Mouse (Mus musculus): ENCODE results near the gene Klhl10.

The Klhl10 gene

GRCm38 (mm10) chr11:100408835-100409462 lies 32.8 kb upstream of the Klhl10 start:
- no peak for DNase-seq (ENCODE audit: low read depth)

DNA sequence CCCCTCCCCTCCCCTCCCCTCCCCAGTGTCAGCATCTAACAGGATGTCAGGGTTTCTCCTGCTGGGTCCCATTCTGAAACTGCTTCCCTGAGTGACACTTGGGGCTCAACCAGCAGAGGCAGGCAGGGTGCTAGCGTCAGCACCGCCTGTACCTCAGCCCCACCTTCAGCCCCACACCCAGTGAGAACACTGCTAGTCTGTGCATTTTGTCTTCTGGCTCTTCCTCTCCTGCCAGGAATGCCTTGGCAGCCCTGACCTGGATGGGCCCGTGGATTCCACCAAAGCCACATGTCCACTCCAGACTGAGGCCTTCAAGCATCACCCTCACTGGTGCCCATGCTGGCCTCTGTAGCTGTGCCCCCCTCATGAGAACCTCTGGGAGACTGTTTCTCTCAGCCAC lies 32.0 kb upstream of the Klhl10 start:
- DNase-seq (ENCODE audit: low read depth), result no peak

- DNase-seq (ENCODE audit: low read depth), result no peak
Observed at GRCm38 (mm10) chr11:100411736-100412135, 30.0 kb upstream of the Klhl10 start.

DNA sequence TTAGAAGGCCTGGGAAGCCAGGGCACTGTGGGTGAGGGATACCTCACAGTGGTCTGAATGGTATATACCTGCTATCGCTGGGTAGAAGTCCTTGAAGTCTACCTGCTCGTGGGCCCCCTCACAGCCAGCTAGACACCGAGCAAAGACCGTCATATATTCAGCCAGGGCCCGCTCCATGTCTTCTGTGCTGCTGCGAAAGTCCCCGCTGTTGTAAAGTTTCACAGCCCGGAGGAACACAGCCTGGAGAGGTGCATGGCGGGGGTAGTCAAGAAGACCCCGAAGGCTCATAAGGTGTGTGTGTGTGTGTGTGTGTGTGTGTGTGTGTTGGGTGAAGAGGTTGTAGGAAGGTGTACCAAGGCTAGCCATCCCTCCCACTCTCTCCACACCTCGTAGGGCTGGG lies 28.2 kb upstream of the Klhl10 start:
- no peak for DNase-seq (ENCODE audit: low read depth)

DNA sequence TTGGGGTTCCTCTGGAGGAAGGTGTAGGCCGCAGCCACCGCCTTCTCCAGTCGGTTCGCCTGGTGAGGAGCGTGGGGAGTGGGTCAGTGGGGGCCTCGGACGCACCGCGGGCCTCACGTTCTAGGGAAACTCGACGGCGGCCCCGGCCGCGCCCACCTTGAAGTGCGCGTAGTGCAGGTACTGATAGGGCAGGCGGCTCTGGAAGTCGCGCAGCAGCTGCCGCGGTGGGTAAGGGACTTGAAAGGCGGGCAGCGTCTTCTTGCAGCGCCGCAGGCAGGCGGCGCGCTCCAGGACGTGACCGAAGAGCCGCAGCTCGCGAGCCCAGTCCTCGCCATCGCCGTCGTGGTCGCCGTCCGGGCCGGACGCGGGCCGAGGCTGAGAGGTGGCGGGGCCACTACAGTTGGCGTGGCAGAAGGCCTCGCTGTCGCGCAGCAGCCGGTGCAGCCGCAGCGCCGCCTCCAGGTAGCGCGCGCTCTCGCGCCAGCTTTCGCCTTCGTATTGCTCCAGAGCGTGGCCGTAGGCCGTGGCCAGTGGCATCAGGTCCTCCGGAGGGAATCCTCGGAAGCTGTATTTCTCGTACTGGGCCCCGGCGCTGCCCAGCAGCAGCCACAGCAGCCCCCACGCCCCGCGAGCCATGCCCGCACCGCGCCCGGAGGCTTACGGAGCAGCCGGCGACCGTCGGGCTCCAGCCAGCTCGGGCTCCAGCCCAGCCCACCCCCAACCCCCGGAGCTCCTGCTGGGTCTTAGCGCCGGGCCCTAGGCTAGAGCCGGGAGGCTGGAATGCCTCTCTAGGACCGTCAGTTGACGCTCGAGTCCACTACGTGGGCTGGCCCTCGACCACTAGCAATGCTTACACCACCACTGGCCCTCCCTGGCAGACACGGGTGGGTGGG lies 27.4 kb upstream of the Klhl10 start, which contains the start of gene P3h4:
P3h4 (minus strand) TSS at position 816 of the 893 bp plus-strand sequence.
- DNase-seq (ENCODE audit: low read depth), result no peak

GRCm38 (mm10) chr11:100414914-100415822 lies 26.5 kb upstream of the Klhl10 start, which contains the start of gene Fkbp10:
Gene Fkbp10, plus strand, starts transcription at chr11:100415697.
- no peak for DNase-seq (ENCODE audit: low read depth)

GRCm38 (mm10) chr11:100421537-100421936 lies 20.2 kb upstream of the Klhl10 start:
- no peak for DNase-seq (ENCODE audit: low read depth)

DNA sequence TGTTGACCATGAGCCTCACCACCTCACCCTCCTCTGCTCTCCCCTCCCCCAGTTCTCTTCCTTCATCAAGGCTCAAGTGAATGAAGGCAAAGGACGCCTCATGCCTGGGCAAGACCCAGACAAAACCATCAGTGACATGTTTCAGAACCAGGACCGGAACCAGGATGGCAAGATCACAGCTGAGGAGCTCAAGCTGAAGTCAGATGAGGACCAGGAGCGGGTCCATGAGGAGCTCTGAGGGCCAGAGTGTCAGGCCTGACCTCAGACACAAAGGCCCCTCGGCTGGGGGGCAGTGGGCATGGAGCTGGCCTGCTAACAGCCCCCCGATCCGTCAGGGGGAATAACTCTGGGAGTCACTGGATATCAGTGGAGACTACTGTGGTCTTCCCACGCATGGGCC lies 17.9 kb upstream of the Klhl10 start:
- no peak for DNase-seq (ENCODE audit: low read depth)

- DNase-seq (ENCODE audit: low read depth), result peak; percentile 78
Observed at GRCm38 (mm10) chr11:100425851-100426250, 15.9 kb upstream of the Klhl10 start.

- no peak for DNase-seq (ENCODE audit: low read depth)
Observed at GRCm38 (mm10) chr11:100426820-100427219, 14.9 kb upstream of the Klhl10 start.

DNA sequence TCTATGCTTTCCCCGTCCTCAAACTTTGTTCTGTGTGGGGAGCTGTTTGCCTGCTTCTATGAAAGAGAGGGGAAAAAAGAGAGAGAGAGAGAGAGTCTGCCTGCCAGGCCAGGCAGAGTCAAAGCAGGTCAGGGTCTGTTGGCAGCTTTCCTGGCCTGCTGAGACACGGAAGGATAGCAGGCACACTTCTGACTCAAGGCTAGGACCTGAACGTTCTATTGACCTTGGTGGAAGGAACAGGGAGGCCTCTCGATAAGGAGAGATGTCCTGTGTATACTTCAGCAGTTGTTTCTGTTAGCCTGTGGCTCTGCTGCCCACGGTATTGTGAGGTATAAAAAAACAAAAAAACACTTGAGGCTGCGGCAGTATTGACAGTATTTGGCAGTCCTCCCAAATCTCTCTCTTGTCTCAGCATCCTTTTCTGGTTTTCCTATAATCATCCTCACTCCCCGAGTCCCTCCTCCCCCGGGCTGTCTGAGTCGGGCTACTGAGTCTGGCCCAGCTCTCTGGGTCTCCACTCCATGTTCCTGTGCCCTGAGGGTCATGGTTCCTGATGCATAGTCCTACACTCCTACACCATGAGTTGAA lies 13.0 kb upstream of the Klhl10 start:
- DNase-seq (ENCODE audit: low read depth), result no peak

GRCm38 (mm10) chr11:100430052-100430451 lies 11.7 kb upstream of the Klhl10 start:
- no peak for DNase-seq (ENCODE audit: low read depth)

DNA sequence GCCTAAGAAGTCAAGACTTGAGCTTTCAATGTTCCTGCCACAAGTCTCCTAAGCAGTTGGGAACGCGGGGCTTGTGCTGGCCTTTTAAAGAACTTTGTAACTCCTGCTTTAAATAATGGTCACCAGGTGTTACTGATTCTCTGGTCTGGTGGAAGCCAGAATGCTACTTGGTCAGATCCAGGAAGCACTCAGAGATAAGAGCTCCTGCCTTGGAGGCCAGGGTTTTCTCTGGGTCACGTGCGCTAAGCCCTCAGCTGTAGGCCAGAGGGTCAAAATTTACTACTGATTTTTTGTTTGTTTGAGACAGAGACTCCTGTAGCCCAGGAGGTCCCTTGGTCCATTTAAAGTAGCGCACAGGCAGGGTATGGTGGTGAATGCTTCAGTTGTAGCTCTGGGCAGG lies 9.7 kb upstream of the Klhl10 start:
- no peak for DNase-seq (ENCODE audit: low read depth)

GRCm38 (mm10) chr11:100435678-100436246 lies 6.0 kb upstream of the Klhl10 start:
- DNase-seq (ENCODE audit: low read depth), result no peak

DNA sequence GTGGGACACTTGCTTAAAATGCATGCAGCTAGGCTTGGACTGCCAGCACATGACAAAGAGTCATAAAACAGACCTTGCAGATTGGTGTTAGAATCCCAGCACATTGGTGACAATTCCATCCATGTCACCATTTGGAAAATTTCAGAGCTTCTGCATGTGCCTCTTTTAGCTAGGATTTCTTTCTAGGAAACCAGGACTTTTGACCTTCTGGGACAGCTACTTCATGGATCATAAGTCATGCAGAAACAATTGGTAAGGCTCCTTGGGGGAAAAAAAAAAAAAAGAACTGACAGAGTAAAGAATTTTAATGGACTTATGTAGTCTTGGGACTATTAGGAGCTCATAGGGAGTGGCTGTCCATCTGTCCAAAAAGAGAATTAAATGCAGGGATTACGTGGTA lies 3.8 kb upstream of the Klhl10 start:
- DNase-seq (ENCODE audit: low read depth), result no peak

DNA sequence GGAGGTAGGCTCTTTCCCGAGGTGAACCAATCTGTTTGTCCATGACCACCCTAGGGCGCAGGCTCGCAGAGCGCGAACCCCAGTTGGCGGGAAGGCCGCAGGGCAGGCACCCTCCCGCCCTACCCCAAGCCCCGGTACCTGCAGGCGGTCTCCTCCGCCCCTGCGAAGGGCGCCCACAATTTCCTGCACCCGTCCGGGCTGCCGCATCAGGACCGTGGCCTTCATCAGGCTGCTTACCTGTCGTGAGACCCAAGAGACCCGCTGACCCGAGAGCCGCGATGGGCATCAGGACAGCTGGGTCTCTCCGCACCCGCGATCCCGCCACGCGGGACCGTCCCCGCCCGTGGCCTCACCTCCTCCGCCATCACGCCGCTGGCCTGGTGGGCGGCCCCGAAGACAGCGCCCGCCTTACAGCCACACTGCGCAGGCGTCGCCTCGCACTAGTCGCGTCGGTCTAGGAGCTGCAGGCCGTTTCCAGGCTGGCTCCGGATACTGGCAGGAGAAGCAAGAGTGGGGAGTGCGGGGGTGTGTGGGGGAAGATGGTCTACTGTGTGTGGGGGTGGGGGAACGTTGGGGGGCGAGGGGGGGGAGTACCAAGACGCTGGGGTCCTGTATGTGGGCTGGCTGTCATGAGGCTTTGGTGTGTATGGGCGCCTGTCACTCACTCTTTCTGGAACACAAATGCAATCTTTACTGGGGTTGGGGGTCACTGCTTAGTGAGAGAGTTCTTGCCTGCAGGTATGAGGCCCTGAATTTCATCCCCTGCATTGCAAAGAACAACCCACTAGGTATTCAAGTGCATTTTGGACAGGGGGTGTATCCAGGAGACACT lies 810 bp upstream of the Klhl10 start:
- DNase-seq (ENCODE audit: low read depth), result peak; percentile 66

- no peak for DNase-seq (ENCODE audit: low read depth)
Observed at GRCm38 (mm10) chr11:100442625-100443024, 908 bp downstream of the Klhl10 start.

DNA sequence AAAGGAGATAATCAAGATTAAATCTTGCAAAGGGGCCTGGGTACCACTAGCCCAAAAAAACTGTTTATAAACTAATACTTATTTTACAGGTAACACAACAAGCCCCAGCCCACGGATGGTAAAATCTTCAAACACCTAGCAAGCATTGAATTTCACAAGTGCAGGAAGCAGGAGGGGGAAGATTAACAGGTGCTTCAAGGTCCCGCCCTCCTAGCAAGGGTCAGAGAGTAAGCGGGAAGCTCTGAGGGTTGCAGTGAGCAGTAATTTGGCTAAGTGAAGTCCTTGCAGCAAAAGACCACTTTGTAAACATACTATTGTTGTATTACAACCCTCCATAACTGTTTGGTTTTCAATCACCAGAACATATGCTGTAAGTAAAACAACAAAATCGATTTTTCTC lies 15.5 kb downstream of the Klhl10 start:
- DNase-seq (ENCODE audit: low read depth), result no peak

- DNase-seq (ENCODE audit: low read depth), result no peak
Observed at GRCm38 (mm10) chr11:100457711-100458110, 16.0 kb downstream of the Klhl10 start.

- no peak for DNase-seq (ENCODE audit: low read depth)
Observed at GRCm38 (mm10) chr11:100462699-100463098, 21.0 kb downstream of the Klhl10 start.

Measured in c-Kit-positive CD71-positive TER-119-negative erythroid progenitor cells, embryonic 14.5 days (primary cell).